Mouse (Mus musculus) WW6 (cell line): Measurements from ENCODE around the gene Dazl.
A peak's percentile ranks its signal among the peaks of the same experiment; 100 is the strongest.
"Not testable (repeated sequence)": the region's sequence is repeated elsewhere in the genome, so short reads cannot be mapped to it uniquely, and the experiment has no call there.

Experiments used
- DNase-seq: peaks from one replicate; pipeline ENCODE4 v3.0.0-alpha.2; 2013; ENCODE audit warnings: low read depth, low spot score

Dazl gene

GRCm38 (mm10) chr17:50291485-50292200, 1.8 kb downstream of the Dazl start:
- no peak for DNase-seq

DNA sequence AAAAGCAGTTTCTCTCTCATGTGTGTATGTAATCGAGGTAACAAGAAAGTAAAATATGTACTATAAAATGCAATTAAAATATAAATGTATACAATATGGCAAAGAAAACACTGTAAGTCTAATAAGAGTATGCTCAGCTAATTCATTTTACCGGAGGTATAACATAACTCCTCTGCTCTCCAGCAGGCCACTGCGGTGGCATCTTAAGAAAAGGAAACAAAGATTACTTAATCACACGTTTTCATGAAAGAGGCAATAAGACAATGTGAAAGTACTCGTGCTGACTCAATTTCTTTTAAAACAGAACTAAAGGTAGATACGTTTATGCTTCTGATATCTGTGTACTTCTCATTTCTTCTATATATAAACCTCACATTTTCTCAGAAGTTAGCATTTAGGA, 8.6 kb downstream of the Dazl start:
- no peak for DNase-seq

DNA sequence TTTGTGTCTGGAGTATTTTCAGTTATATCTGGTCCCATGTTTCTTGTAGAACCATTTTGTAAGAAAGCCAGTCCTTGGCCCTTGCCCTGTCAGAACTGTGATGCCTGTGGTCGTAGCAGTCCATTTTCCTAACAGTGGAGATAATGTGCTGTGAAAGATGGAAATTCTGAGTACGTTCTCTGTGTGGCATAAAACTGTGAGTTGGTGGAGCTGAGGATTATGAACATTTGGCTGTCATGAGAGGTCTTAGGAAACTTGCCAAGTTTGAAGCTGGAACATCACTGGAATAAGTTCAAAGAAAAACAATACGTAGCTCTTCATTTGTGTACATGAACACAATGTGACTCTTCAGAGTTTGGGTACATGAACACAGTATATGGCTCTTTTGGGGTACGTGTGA, 31.8 kb downstream of the Dazl start:
- not testable (repeated sequence) for DNase-seq

GRCm38 (mm10) chr17:50260856-50261255, 32.6 kb downstream of the Dazl start:
- no peak for DNase-seq

DNA sequence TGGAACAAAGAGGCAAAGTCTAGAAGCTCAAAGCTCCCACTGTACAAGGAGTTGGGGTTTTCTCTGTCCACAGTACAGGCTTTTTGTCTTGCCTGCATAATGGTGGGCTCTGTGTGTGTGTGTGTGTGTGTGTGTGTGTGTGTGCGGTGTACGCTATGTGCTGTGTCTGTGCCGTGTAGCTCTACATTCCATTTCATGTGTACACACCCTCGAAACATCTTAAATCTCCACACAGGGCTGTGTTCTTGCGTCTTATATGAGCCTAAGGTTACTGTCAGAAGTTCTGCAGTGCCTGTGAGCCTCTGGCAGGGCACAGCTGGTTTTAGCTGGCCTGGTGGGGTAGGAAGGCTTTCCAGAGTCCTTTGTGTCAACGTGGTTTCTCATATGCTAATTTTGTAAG, 46.8 kb downstream of the Dazl start:
- no peak for DNase-seq

DNA sequence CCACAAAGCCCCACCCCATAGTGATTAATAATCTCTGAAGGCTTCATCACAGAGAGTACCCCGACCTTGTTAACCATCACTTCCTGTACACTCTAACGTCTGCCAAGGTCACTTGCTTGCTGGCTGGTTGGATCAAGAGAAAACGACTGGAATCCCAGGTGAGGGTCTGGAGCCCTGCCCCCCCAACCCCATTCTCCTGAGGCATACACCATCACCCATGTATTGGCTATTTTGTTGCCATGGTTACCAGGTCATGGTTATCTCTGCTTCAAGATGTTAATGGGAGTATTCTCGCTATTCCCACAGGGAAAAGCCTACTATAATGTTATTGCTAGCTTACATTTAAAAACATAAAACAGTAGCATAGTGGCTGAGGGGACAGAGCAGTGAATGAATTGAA, 48.8 kb downstream of the Dazl start:
- no peak for DNase-seq

GRCm38 (mm10) chr17:50243326-50243725, 50.1 kb downstream of the Dazl start:
- no peak for DNase-seq

DNA sequence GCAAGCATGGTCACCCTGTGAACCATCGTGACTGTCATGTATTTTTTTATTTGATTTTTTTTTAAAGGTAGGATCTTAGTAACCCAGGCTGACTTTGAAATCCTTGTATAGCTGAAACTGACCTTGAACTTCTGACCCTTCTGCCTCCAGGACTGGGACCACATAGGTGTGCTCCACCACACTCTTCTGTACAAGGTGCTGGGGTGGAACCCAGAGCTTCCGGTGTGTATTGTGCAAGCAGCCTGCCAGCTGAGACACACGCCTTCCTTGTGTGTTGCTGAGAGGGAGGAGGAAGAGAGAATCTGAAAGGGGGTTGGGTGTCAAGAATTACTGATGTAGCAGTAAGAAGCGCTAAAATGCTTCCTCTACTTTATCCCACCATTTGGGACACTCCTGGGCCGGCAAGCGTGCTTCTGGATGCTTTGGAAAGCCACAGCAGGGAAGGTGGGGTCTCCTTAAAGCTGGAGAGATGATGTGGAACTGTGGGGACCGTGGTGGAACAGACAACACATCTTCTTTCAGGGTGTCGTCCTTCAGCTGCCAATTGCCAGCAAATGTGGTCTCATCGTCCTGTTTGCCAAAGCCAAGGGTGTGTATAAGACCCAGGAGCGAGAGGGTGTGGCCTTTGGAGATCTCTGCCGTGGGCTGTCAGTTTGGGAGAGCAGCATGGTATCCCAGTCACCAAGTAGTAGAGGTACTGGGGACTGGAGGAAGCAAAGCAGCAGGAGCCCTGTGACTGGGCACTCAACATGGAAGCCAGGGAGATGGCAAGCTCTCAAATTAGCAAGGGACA, 55.4 kb downstream of the Dazl start:
- no peak for DNase-seq

- DNase-seq, result peak; percentile 42
Measured at GRCm38 (mm10) chr17:50237436-50237709, 56.1 kb downstream of the Dazl start.

DNA sequence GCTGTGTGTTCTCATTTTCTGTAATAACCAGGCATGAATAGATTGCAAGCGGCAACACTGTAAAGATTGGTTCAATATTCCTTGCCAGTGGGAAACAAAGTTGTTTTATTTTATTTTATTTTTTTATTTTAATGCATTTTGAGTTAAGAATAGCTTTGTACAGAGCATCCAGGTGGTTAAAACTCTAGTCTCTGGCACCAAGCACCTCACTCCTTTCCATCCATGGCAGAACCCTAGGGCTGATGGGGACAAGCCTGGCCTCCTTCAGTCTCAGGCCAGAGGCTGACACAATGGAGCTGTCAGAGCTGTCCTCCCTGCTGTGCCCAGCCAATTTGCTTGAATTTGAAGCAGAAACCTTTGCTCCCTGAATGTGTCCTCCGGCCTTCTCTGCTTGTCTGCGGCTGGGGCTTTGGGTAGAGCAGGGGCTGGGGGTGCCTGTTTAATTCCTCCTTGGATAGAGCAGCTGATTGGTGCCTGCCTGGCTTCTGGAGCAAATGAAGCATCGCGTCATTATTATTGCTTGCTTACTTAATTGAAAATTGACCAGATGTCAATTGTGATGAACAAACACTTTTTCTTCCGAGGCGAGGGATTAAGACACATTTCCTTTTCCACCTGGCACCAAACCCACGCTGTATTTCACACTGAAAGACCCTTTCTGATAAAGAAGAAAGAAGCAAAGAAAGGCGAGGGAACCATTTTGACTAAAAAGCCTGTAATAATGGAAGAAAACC, 56.6 kb downstream of the Dazl start:
- no peak for DNase-seq

DNA sequence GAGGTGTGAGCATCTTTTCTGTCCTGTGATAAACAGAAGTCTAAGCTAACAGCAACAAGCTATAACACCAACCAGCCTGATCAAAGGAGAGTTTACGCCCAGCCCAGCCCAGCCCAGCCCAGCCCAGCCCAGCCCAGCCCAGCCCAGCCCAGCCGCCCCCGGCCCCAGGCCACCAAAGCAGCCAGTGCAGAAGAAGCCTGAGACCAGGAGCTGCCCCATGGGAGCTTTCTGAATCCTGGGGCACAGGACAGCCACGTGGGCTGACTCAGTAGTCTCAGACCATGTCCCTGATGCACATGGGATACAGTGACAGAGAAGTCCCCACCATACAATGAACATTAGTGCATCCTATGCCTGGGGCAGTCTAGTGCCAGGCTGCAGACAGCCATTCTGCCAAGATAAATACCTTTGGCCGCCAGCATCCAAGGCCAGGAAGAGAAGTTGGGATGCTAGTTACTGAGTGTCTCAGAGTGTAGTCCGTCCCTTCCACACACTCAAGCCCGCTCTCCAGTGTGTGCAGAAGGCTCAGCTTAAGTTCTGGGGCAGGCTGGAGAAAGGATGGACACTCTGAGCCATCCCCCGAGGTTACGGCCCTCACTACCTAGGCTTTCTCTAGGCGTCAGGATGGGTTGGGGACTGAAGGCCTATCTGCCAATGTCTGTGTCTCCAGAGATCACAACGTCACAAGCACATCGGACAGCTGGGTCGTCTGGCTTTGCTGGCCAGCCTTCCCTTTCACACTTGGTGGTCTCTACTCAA, 57.3 kb downstream of the Dazl start:
- DNase-seq, result no peak

DNA sequence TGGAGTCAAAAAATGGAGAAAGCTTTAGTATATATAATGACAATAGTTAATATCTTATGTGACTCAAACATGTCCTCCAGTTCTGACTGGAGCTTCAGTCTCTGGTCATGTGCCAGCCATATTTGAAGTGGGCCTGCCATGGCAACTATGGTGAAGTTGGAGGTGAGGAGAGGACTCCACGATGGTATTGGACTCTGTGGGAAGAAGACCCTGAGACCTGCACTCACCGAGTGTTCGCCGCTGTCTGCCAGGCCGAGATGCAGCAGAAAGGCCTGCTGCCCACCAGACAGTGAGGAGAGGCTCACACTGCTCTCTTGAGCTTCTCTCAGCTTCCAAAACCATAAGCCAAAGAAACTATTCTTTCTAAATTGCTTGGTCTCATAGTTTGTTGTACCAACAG, 59.5 kb downstream of the Dazl start:
- DNase-seq, result no peak

GRCm38 (mm10) chr17:50232821-50233220, 60.6 kb downstream of the Dazl start:
- no peak for DNase-seq

GRCm38 (mm10) chr17:50231206-50231605, 62.2 kb downstream of the Dazl start:
- no peak for DNase-seq

GRCm38 (mm10) chr17:50229534-50229933, 63.9 kb downstream of the Dazl start:
- DNase-seq, result no peak
